ENCODE assay signal across 24 mouse cellular contexts in genomic region chr2:116810116-116810515, GRCm38 (mm10).
"Had no signal": no experiment of that assay in that cellular context is flagged by ENCODE, and none has a peak within 500 bp of the region (broad histone marks: within the 10 kb centered on the region; RNA-seq: fewer than 3 reads in every experiment).

No protein-coding gene starts in this region.

- H3K4me3 ChIP-seq: gastrocnemius, adult 2 months; heart, adult 2 months; heart, embryonic 12.5 days; hindbrain, embryonic 10.5 days; hindbrain, embryonic 12.5 days; intestine, embryonic 15.5 days; layer of hippocampus, adult 2 months; left cerebral cortex, adult 2 months; limb, embryonic 10.5 days; limb, embryonic 12.5 days had no signal

- H3K36me3 ChIP-seq: heart, embryonic 12.5 days; hindbrain, embryonic 10.5 days; hindbrain, embryonic 12.5 days; intestine, embryonic 15.5 days; limb, embryonic 10.5 days; limb, embryonic 12.5 days had no signal

- H3K27me3 ChIP-seq: heart, embryonic 12.5 days; hindbrain, embryonic 12.5 days; intestine, embryonic 15.5 days; limb, embryonic 12.5 days had no signal

- ATAC-seq: forebrain, embryonic 16.5 days; hindbrain, embryonic 16.5 days; inflammation-experienced regulatory T-cells, adult 6 months; intestine, embryonic 15.5 days; intestine, postnatal 0 days had no signal

- H3K9ac ChIP-seq: heart, embryonic 12.5 days; hindbrain, embryonic 12.5 days; hindbrain, embryonic 14.5 days; intestine, embryonic 15.5 days; limb, embryonic 12.5 days had no signal

- H3K9me3 ChIP-seq: heart, embryonic 12.5 days; hindbrain, embryonic 10.5 days; hindbrain, embryonic 12.5 days; intestine, embryonic 15.5 days; limb, embryonic 10.5 days; limb, embryonic 12.5 days had no signal

- DNase-seq: gastrocnemius, adult 2 months; gastrocnemius, postnatal 10 days; gastrocnemius, postnatal 25 days; heart, adult 2 months; heart, postnatal 10 days; heart, postnatal 4 days; kidney, adult 8-10 months; kidney, postnatal 10 days; kidney, postnatal 25 days; kidney, postnatal 4 days; liver had no signal

- H3K4me2 ChIP-seq: heart, embryonic 12.5 days; hindbrain, embryonic 12.5 days; hindbrain, embryonic 14.5 days; intestine, embryonic 15.5 days; limb, embryonic 12.5 days had no signal

- H3K27ac ChIP-seq: gastrocnemius, adult 2 months; heart, adult 2 months; hindbrain, embryonic 10.5 days; hindbrain, embryonic 12.5 days; hindbrain, embryonic 14.5 days; intestine, embryonic 15.5 days; layer of hippocampus, adult 2 months; left cerebral cortex, adult 2 months; limb, embryonic 10.5 days; limb, embryonic 12.5 days had no signal
